ENCODE assay signal across 8 mouse cellular contexts in genomic region chr19:40831416-40832201, GRCm38 (mm10). TPM values are rescaled to one million over a fixed set of nuclear protein-coding genes. Genes with fewer than 3 reads are reported as not detected.
DNase-seq lines count a peak whose midpoint lies in the region; ATAC-seq and TF ChIP-seq lines count a peak whose summit lies in the region.

No protein-coding gene starts in this region.

- DNase-seq in 3T3-L1 (ENCODE audit: low read depth, low spot score) (peak; percentile 45), adipocyte (ENCODE audit: low spot score) (peak; percentile 40)
- peak; percentile 49 for DNase-seq in embryo, embryonic 11.5 days (ENCODE audit: low read depth, low spot score)
- DNase-seq in heart, adult 8-10 months (ENCODE audit: low spot score), result peak; percentile 15
- DNase-seq in kidney, adult 2 months, result peak; percentile 50
- peak; percentile 44 for DNase-seq in thymus, adult 2 months

- peak overlapping the region; percentile 90 for H3K4me3 ChIP-seq in kidney, adult 2 months (ENCODE audit: insufficient read depth, low read depth, low read length)
- H3K4me3 ChIP-seq in lung, embryonic 15.5 days, result peak overlapping the region; percentile 80
- H3K4me3 ChIP-seq in thymus, adult 2 months (ENCODE audit: control insufficient read depth, insufficient read depth, low read length), result peak overlapping the region; percentile 90

- TF ChIP-seq CTCF in kidney, adult 2 months (conservative IDR thresholded peaks at IDR 0.05; ENCODE audit: insufficient read depth, insufficient read length, low read depth, low read length), result no peak
- no peak for TF ChIP-seq CTCF in thymus, adult 2 months (IDR thresholded peaks at IDR 0.05; ENCODE audit: borderline replicate concordance, control insufficient read depth, extremely low read depth, insufficient read depth, low read length, poor library complexity)

- WGBS in kidney, adult 2 months, result under 1% methylated on average over 71 of the region's 76 CpGs
- WGBS in lung, embryonic 15.5 days, result under 1% methylated on average over 56 of the region's 76 CpGs
- whole genome bisulfite sequencing in thymus, adult 2 months, result 1% methylated on average over 65 of the region's 76 CpGs

- peaks cover 3% of the 10 kb centered on the region; the same call in 1 of the 2 replicates for H3K4me1 ChIP-seq in kidney, adult 2 months (ENCODE audit: control insufficient read depth, insufficient read depth, low read length)
- H3K4me1 ChIP-seq in lung, embryonic 15.5 days, result peaks cover 14% of the 10 kb centered on the region
- peaks cover 7% of the 10 kb centered on the region for H3K4me1 ChIP-seq in thymus, adult 2 months (replicated peaks; ENCODE audit: control insufficient read depth, insufficient read depth, low read length)

- H3K9me3 ChIP-seq in lung, embryonic 15.5 days, result no peaks in the 10 kb centered on the region

- peak overlapping the region; percentile 89 for H3K9ac ChIP-seq in lung, embryonic 15.5 days

- peak; percentile 68 for ATAC-seq in lung, embryonic 15.5 days (ENCODE audit: borderline replicate concordance, extremely low read depth, low FRiP score, low TSS enrichment)
- ATAC-seq in neutrophil, adult 5-6 weeks (ENCODE audit: extremely low read depth, insufficient number of reproducible peaks, low FRiP score, poor library complexity, severe bottlenecking), result 0 out of 2 replicates have a peak, but pooled peaks have one; percentile 1

- H3K27ac ChIP-seq in kidney, adult 2 months (ENCODE audit: insufficient read depth, low read depth, low read length), result no peak overlapping the region; the same call in 1 of the 2 replicates
- peak overlapping the region; percentile 82 for H3K27ac ChIP-seq in lung, embryonic 15.5 days
- no peak overlapping the region for H3K27ac ChIP-seq in thymus, adult 2 months (ENCODE audit: control insufficient read depth, insufficient read depth, low read length)

- no peaks in the 10 kb centered on the region for H3K36me3 ChIP-seq in kidney, adult 2 months (ENCODE audit: control insufficient read depth, insufficient read depth, low read length)
- H3K36me3 ChIP-seq in lung, embryonic 15.5 days, result peaks cover 2% of the 10 kb centered on the region; the same call in 1 of the 2 replicates
- H3K36me3 ChIP-seq in thymus, adult 2 months (ENCODE audit: control insufficient read depth, insufficient read depth, low read length), result peaks cover under 1% of the 10 kb centered on the region; the same call in 1 of the 2 replicates

- H3K4me2 ChIP-seq in lung, embryonic 15.5 days, result peak overlapping the region; percentile 63

- no peaks in the 10 kb centered on the region for H3K27me3 ChIP-seq in kidney, adult 2 months (replicated peaks; ENCODE audit: control insufficient read depth, insufficient read depth, low read length)
- H3K27me3 ChIP-seq in lung, embryonic 15.5 days, result no peaks in the 10 kb centered on the region; the same call in 1 of the 2 replicates
- H3K27me3 ChIP-seq in thymus, adult 2 months (ENCODE audit: control insufficient read depth, insufficient read depth, low read length), result no peaks in the 10 kb centered on the region

- TF ChIP-seq POLR2A in kidney, adult 2 months (IDR thresholded peaks at IDR 0.05; ENCODE audit: low read depth, low read length), result no peak
- TF ChIP-seq POLR2A in thymus, adult 2 months (IDR thresholded peaks at IDR 0.05; ENCODE audit: control insufficient read depth, extremely low read depth, insufficient read depth, low read length, poor library complexity), result no peak

RNA-seq across cellular contexts. Expression of gene Ccnj, which starts 0.5 kb away (rescaled TPM):
- total RNA-seq in heart, adult 8-10 months (2022), result 1 to 10 TPM; 3.9 to 4.6 (median 4.0) TPM
- 3.1 and 3.8 TPM in 2 replicates for polyA plus RNA-seq in kidney, adult 2 months (2012; rRNA removed)
- 15.1 and 15.2 TPM in 2 replicates for polyA plus RNA-seq in lung, embryonic 15.5 days (2015; fragmentation: Nextera tagmentation; extraction: Ambion mirVana)
- 16.5 and 18.3 TPM in 2 replicates for total RNA-seq in neutrophil, adult 5-6 weeks (2017)
- polyA plus RNA-seq in thymus, adult 2 months (2012; rRNA removed), result 17.6 and 18.8 TPM in 2 replicates
